Mouse (Mus musculus): ENCODE data around the gene Xkr7.

- TF ChIP-seq CTCF (IDR thresholded peaks at IDR 0.05; ENCODE audit: low read depth, low read length): peak; percentile 77
- TF ChIP-seq POLR2A (IDR thresholded peaks at IDR 0.05; ENCODE audit: extremely low read depth, insufficient read depth, low read length): no peak
Observed at GRCm38 (mm10) chr2:153080841-153081523, 49.3 kb downstream of the Xkr7 start.
